Mouse (Mus musculus) gastrocnemius, postnatal 14 days (tissue): ENCODE measurements around the gene Asb15. TPM values are rescaled to one million over a fixed set of nuclear protein-coding genes. Genes with fewer than 3 reads are reported as not detected.
A peak's percentile ranks its signal among the peaks of the same experiment; 100 is the strongest.

ENCODE experiments used
- DNase-seq: peaks from one replicate; pipeline ENCODE4 v3.0.0; 2021; ENCODE audit warnings: mixed read lengths
- intact Hi-C: fragments of 180-260 bp; cut with DNase I; formaldehyde crosslinking; loops from one replicate; pipeline ENCODE4 v1.15.1; 2025; ENCODE audit warnings: low total_unique reads
- long read RNA-seq, 2 experiments: library from polyadenylated mRNA; stranded (forward); transcript quantifications; one replicate each; pipeline ENCODE4 v2.0.0; 2021
- total RNA-seq, 2 experiments: library from RNA; stranded (reverse); gene quantifications; 2 replicates each; pipeline ENCODE4 v1.2.3; 2021

Asb15 gene
- 1 to 10 TPM; 4.1 to 7.4 TPM for total RNA-seq
- long read RNA-seq, experiment 1, partial matches to known transcripts, result 0 of 1 reads
- long read RNA-seq, experiment 1, other reads (novel, unspliced or antisense), result 1 of 1 reads
- long read RNA-seq, experiment 2, partial matches to known transcripts, result 1 of 3 reads
- long read RNA-seq, experiment 2, other reads (novel, unspliced or antisense), result 2 of 3 reads

DNA sequence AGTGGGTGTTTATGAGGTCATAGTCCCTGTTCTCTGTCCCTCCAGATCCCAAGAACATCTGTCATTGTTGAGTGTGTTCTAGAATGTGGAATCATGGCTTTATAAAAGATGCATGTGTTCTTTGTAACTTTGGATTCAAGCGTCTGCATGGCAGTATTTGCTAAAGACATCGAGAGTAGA is at the start of gene Asb15:
TSS of gene Asb15 (plus strand) at position 81 of the 180 bp plus-strand sequence.
- DNase-seq, result no peak
- intact Hi-C loops, result loop anchor here (2.0 kb wide), 1 partner anchor 101 kb away; no protein-coding TSS in a partner anchor

DNA sequence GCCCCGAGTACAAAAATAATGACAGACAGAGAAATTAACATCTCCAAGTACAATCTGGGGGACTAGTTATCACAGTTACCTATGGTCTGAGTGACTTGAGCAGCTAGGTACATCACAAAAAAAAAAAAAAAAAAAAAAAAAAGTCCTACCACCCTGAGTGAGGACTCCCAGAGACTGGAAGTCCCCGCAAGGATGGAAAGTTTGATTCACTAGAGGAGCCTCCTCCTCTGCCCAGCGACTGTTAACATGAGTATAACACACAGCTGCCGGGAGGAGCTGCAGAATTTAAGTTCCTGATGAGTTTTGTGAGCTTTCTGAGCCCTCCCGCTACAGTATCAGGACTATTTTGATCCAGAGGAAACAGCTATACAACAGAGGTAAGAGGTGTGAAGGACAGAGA is 41.4 kb upstream of the Asb15 start:
- no peak for DNase-seq
- intact Hi-C loops, result no loop called here

DNA sequence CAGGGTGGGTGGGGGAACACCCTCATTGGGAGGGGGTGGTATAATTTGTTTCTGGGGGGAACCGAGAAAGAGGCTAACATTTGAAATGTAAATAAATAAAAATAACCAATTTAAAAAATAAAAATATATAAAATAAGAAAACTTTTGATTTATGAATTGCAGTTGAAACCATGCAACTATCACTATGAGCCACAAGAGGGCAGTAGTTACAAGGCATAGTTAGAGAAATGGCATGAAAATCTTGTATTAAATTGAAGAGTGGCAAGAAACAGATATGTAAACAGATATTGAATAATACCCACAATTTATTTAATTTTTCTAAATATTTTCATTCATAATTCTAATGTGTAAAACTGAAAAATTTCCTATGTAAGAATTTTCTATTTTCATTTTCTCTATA is 37.6 kb upstream of the Asb15 start:
- intact Hi-C loops, result no loop called here
- DNase-seq, result no peak

DNA sequence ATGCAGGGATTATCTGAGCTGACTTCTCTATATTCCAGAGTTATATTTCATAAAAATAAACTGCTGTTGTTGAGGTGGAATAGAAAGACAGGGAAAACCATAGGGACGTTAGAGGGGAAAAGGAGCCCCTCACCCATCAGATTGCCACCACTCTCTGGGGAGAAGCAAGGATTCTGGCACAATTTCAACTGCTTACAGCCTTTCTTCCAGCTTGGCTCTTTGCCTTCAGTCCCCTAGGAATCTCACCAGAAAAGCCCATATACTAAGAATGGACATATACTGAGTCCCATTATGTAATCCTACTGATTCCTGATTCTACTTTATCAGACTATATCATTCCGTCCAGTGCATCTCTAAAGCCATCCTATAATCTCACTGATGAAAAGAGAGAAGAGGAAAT is 23.8 kb upstream of the Asb15 start:
- no peak for DNase-seq
- intact Hi-C loops, result no loop called here

DNA sequence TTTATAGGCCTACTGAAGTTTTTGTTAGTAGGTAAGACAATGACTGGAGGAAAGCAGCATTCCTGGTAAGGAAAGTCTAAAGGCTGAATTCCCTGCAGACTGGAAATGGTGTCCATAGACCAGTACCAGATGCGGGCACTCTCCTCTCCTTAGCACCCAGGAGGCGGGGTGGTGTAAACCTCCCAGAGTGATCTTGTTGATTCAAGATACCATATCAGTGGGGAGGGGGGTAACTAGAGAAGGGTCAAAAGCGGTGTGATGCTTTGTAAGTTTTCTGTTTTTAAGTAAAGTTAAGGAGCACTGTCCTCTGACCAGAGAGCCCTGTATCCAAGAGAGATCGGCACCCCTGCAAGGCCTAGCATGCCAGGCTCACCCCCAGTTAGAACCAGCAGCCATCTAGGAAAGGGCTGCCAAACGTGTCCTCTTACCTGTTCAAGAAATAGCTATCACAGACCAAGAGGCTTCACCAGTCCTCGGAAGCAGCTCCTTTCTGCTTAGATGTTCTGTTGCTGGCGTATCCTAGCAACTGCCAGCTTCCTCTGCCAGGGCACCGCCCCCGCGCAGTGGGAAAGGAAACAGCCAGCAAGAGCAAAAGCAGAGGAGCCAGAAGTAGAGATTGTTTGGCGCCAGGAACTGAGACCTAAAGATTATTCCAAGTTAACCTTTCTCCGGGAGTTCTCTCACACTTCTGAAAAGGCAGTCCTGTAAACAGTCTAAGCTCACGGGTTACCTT is 13.2 kb upstream of the Asb15 start, which contains the start of gene Iqub:
TSS of gene Iqub (minus strand) at position 516 of the 733 bp plus-strand sequence.
- peak; percentile 48 for DNase-seq
- intact Hi-C loops, result no loop called here

DNA sequence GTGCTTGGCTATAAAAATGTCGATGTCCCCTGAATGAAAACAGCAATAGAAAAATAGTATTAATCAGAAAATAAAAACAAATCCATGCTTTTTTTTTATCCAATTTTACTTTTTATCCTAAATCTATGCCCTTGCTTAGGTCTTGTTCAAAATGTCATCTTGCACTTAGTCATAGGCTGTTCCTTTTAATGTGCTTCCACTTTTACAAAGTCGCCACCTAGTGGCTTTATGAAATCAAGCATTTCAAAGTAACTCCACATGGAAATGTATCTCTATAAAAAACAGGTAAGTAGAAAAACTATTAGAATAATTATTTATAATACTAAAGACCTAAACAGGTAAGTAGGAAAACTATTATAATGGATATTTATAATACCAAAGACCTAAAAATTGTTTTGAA is 11.7 kb upstream of the Asb15 start:
- intact Hi-C loops, result no loop called here
- no peak for DNase-seq

DNA sequence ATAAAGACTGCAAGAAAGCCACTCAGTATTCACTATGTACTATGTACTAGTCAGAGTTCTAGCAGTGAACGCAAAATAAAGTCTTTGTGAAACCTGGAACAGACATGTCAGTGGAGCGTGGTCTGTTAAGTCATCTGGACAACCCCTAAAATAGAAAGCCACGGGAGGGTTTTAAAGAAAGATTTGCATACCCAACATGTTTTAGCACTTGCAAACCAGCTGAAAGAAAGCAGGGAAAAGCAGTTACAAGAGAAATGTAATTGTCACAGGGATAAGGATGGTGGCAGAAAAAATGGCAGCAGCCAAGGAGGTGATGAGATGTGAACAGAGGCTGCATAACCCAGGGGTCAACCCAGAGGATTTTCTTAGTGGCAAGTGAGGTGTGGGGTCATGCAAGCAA is 2.2 kb upstream of the Asb15 start:
- intact Hi-C loops, result no loop called here
- no peak for DNase-seq

DNA sequence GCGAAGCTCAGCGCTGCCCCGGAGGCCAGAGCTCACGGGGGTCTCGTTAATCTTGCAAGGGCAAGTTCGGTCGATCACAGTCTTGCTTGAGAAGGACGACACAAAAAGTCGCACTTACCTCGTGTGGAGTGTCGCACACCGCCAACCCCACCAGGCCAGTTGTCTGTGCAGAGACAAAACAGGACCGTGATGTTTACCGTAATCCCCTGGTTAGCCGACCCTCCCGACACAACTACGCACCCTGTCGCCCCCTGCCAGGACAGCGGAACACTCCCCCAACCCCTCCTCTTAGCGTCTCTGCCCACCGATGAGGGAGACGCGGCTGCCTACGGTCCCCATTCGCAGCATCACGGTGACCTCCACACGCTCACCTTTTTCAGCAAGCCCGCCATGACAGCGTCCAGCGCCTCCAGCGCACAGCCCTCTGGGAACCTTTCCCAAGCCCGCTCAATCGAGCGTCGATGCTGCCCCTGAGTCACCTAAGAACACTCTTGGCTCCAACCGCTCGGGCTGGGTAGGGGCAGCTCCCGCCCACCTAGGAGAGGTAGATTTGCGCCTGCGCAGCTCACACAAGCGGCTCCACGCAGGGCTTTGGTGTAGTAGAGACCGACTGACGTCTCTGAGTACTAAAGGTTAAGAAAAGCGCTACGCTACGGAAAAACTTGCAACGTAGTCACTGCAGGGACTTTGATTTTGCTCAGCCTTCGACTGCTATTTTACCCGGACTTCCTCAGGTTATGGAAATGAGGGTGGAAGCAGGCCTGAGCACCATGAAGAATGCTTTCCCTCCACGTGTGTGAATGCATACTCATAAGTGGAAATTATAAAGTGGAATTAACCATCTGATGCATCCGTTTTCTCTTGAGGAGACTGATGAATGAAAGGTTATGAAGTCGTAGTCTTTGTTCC is 535 bp upstream of the Asb15 start, which contains the start of gene Ndufa5:
TSS of gene Ndufa5 (minus strand) at position 859 of the 909 bp plus-strand sequence.
- intact Hi-C loops, result loop anchor here (2.0 kb wide), 1 partner anchor 101 kb away; no protein-coding TSS in a partner anchor

DNA sequence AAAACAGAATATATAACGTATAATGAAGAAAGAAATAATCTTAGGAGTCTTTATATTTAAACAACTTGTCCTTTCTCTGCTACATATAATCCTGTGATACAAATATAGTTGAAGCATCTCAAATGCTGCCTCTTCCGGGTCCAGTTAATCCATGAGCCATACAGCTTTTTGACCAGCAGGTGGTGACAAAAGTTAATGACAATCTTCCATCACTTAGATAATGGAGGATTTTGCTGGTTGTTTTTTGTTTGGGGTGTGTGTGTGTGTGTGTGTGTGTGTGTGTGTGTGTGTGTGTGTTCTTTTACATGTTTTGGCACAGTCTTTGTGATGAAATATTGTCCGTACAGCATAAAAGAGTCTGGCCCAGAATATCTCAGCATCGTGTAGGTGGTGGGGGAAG is 2.2 kb downstream of the Asb15 start:
- peak; percentile 13 for DNase-seq

More for the DNA sequence above, 535 bp upstream of the Asb15 start, which contains the start of gene Ndufa5:
- DNase-seq, result peak; percentile 92

DNA sequence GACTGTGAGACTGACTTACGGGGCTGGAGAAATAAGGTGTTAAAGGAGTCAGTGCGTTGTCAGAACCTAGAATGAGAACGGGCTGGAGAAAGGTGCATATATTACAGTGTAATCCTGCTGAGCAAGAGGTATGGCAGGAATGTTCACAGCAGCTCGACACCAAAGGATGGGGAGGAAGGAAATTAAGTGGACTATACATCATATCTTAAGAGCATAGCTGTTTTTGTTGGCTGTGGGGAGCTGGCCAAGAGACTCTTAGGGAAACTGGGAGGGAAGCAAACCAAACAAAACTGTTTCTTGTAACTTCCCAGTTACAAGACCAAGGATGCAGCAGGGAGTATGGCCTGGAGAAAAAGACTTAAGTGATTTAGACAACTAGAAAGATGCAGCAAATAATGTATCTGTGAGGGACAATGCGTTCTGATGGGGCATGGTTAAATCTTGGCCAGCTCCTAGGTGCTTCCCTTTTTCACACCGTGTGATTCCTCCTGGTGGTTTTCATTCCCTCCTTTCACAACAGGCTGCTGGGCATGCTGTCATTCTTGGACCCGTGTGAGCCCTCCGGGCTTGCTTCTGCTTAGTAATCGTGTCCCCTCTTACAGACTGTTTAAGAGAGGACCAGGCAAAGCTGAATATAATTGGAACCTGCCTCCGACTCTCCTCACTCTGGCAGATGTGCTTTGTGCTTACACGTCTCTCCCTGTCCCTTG is 2.9 kb downstream of the Asb15 start:
- intact Hi-C loops, result no loop called here
- peak; percentile 21 for DNase-seq

More for the DNA sequence above, 2.2 kb downstream of the Asb15 start:
- intact Hi-C loops, result no loop called here

DNA sequence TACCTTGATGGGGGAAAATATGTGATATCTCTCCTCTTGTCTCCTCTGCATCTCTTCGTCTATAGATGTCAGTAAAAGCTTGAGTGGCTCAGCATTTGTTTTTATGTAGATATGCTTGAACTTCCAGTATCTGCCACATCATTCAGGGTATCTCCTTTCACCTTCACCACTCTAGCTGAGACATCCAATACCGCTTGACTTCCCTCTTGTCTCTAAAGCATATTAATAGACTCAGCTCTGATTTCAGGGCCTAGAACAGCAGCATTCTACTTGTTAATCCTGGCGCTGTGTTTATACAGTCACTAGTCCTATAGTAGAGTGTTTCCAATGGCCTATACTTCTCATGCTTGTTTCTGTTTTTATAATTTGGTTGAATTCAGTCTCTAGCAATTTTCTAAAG is 4.9 kb downstream of the Asb15 start:
- intact Hi-C loops, result no loop called here
- no peak for DNase-seq

DNA sequence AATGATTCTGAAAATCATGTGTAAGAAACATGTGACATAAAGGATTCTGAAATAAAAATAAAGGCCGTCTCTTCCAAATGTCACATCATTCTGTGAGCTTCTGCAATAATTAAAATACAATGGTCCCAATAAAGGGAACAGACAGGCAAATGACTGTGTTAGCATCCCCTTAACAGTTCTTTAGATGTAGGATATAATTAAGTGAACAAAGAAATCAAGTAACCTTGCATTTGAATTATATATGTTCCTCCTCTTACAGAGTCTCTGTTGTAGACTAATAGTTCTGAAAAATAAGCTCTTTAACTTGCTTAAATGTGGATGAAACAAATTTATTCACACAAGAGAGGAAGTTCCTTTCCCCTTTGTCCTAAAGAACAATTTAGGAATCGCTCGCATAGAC is 10.5 kb downstream of the Asb15 start:
- intact Hi-C loops, result no loop called here
- DNase-seq, result no peak

DNA sequence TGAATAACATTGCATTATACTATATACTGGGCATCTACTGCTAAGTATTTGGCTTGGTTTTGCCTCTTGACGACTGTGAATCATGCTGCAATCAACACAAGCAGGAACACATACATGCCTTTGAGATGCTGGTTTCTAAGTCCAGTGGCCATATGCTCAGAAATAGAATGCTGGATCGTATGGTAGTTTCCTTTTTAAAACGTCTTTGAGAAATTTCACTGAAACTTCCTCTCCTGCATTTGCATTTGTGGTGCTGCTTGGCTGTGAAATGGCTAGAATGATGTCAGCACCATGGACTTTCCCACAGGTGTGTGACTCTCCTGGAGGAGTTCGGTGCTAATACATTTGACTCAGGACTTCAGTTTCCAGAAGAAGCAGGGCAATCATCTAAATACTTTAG is 12.2 kb downstream of the Asb15 start:
- intact Hi-C loops, result no loop called here
- DNase-seq, result no peak

DNA sequence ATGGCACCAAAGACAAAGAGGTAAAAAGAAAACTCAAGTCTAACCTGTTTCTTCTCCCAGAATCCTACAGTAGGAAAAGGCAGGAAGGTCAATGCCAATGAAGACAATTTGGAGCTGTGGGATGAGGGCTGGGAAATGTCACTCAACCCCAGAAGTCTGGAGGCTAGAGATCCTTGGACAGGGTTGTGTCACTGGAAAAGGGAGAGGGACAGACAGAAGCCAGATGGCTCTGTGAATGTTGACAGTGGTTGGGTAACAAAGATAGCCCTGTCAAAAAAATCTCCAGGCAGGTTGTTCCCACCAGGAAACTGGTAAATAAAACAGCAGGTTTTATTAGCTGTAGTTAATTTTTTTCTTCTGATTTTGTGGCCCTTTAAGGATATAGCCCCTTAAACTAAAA is 14.4 kb downstream of the Asb15 start:
- intact Hi-C loops, result no loop called here
- DNase-seq, result no peak

DNA sequence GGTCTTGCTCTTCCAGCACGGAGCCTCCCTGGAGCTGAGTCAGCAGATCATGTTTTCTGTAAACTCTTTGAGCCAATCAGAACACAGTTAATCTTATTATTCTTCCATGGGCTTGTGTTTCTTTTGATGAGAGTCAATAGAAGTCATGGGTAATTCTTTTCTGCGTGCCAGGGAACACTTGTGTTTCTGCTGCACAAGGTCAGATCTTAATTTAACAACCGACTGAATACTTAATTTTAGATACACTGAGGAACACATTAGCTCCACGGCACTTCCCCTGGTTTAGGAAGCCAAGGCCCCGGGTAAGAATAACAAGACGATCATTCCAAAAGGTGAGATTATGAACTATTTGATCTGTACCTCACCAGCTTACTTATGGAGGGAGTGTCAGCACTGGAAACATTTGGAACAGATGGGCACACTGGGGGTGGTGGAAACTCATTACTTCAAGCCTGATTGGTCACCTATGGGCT is 15.2 kb downstream of the Asb15 start:
- no peak for DNase-seq
- intact Hi-C loops, result no loop called here

DNA sequence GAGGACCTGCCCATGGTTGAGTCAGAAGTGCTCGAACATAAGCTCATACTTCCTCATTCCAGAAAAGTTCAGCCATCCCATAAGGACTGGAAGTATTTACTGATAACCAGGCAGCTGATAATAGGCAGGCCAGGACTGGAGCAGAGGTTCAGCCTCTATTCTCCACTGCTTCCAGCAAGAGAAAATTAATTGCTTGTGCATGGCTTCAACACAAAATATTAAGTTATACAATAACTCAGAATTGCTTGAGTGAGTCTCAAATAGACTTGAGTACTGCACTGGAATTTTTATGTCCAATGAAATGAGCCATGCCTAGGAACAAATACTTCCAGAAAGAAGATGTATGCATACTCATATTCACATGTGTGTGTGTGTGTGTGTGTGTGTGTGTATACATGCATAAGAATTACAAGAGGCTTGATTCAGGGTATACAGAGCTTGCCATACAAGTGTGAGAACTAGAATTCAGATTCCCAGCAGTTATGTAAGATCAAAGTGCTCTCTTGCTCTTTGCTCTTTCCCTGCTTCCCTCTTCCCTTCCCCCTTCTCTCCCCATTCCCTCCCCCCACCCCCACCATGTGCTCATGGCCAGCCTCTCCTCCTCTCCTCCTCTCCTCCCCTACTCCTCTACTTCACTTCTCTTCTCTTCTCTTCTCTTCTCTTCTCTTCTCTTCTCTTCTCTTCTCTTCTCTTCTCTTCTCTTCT is 18.9 kb downstream of the Asb15 start:
- intact Hi-C loops, result no loop called here
- no peak for DNase-seq

DNA sequence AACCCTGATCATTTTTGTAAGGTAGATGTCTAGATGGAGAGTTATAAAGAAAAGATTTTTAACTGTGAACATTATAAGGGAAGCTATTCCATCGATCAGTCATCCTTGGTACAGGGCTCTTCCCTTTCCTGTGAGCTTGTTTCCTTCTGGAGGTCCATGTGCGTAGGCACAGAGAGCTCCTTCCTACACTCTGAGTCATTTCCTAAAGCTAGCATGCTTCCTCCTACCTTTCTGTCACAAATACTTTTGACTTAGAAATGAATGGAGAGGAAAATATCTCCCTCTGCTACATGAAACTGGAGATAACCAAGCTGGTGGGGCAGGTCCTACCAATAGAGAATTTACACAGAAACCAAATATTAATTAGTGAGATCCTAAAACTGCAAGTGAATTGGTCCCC is 21.9 kb downstream of the Asb15 start:
- intact Hi-C loops, result no loop called here
- no peak for DNase-seq

DNA sequence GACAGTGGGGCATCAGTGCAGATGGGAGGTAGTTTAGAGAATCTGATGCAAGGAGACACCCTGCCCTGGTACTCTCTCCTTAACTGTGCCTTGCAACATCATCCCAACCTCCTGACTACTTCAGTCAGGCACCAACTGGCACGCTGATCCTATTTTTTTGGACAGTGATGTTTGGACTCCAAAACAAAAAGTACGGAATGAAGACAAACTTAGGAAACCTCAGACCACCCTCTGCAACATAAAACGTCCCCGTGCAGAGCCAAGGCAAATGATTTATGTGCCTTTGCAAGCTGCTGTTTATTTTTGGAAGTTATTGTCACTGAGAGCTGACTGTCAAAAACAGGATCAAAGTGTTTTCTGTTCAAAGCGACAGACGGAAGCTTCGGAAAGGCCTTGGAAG is 24.1 kb downstream of the Asb15 start:
- no peak for DNase-seq
- intact Hi-C loops, result no loop called here

DNA sequence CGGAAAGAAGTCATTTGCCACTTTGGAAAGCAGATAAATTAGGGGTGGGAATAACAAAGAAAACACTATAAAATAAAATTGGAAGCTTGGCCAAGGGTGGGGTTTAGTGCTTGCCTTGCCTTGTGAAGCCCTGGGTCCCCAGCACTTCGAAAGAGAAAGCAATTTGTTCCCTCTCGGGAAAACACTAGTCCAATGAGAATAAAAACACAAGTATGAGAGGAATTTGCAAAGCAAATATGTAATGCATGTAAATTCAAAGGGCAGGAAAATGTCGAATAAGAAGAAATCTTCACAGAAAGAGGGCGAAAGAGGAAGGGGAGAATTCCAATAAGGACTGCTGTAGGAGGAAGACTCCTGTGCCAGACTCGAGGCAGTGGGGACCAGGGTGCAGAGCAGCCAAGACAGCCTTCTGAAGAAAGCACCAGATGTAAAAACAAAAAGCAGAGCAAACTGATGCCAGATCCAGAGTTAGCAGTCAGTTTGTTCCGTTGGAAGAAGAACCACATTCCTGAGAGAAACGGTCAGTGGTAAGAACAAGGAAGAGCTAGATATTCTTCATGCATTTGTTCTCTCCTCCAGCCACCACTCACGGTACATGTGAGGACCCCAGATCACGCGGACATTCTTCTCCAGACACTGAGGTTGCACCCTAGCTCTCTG is 26.6 kb downstream of the Asb15 start:
- intact Hi-C loops, result no loop called here
- DNase-seq, result peak; percentile 37
